Mouse (Mus musculus) forebrain, embryonic 10.5 days (tissue): ENCODE measurements around the gene Cryba1. TPM values are rescaled to one million over a fixed set of nuclear protein-coding genes. Genes with fewer than 3 reads are reported as not detected.
A peak's percentile ranks its signal among the peaks of the same experiment; 100 is the strongest.

Source experiments
- DNase-seq: peaks from one replicate; pipeline ENCODE4 v3.0.0-alpha.2; 2017; ENCODE audit warnings: low spot score; ENCODE audit errors: extremely low spot score
- H3K27ac ChIP-seq: fragments of 300-500 bp; sonication (generic); 2 replicates; pipeline ENCODE4 v1.5.1; 2016; ENCODE audit warnings: mild to moderate bottlenecking
- H3K27me3 ChIP-seq: fragments of 300-500 bp; sonication (generic); 2 replicates; pipeline ENCODE4 v1.6.1; 2016; ENCODE audit warnings: mild to moderate bottlenecking; ENCODE audit not compliant: poor library complexity, severe bottlenecking
- H3K36me3 ChIP-seq: fragments of 300-500 bp; sonication (generic); replicated peaks from 2 replicates; pipeline ENCODE4 v1.6.1; 2016; ENCODE audit warnings: mild to moderate bottlenecking, moderate library complexity
- H3K4me1 ChIP-seq: fragments of 300-500 bp; sonication (generic); 2 replicates; pipeline ENCODE4 v1.6.1; 2016
- H3K4me3 ChIP-seq: fragments of 300-500 bp; sonication (generic); 2 replicates; pipeline ENCODE4 v1.5.1; 2016; ENCODE audit warnings: mild to moderate bottlenecking, moderate library complexity
- H3K9me3 ChIP-seq: fragments of 300-500 bp; sonication (generic); 2 replicates; pipeline ENCODE4 v1.6.1; 2016; ENCODE audit warnings: mild to moderate bottlenecking, moderate library complexity
- WGBS: fragments of 180-500 bp; shearing (Covaris S2); methylation state at CpG from one replicate; pipeline ENCODE4 v1.1.7; 2016; 5-methylcytosine and 5-hydroxymethylcytosine counted together
- polyA plus RNA-seq: library from polyadenylated mRNA; unstranded; fragments of >200 nt; fragmentation: Nextera tagmentation; extraction: Ambion mirVana; gene quantifications from 2 replicates; pipeline ENCODE4 v1.2.1, GENCODE M21; 2016

The Cryba1 gene
- polyA plus RNA-seq: 0.21 and 0.73 TPM in 2 replicates

DNA sequence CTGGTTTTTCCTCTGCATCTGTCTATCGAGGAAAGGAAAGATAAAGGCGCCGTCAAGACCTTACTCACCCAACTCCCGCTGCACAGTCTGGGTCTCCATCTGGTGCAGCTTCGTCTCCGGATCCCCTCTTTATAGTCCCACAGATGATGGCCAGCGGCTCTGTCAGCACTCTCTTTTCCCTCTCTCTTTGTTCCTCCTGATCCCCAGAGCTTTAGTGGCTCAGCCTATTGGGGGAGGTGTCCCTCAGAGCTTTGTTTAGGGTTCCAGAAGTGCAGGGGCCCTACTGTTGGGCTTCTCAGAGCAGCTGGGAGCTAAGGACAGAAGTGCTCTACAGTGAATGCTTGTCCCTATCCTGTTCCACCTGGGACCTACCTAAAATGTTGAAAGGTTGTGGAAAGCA lies at the start of gene Cryba1:
Gene Cryba1 (minus strand): TSS at position 101 of the 400 bp plus-strand sequence.
- Histone ChIP-seq H3K4me3 (no peak within 1 kb of the TSS), H3K27ac (no peak within 1 kb of the TSS), H3K9me3 (no peaks in the 10 kb centered on the region), H3K4me1 (peaks cover 18% of the 10 kb centered on the region), H3K36me3 (no peaks in the 10 kb centered on the region), H3K27me3 (no peaks in the 10 kb centered on the region)
- no peak for DNase-seq
- WGBS: 54% methylated on average over 7 of the region's 7 CpGs

DNA sequence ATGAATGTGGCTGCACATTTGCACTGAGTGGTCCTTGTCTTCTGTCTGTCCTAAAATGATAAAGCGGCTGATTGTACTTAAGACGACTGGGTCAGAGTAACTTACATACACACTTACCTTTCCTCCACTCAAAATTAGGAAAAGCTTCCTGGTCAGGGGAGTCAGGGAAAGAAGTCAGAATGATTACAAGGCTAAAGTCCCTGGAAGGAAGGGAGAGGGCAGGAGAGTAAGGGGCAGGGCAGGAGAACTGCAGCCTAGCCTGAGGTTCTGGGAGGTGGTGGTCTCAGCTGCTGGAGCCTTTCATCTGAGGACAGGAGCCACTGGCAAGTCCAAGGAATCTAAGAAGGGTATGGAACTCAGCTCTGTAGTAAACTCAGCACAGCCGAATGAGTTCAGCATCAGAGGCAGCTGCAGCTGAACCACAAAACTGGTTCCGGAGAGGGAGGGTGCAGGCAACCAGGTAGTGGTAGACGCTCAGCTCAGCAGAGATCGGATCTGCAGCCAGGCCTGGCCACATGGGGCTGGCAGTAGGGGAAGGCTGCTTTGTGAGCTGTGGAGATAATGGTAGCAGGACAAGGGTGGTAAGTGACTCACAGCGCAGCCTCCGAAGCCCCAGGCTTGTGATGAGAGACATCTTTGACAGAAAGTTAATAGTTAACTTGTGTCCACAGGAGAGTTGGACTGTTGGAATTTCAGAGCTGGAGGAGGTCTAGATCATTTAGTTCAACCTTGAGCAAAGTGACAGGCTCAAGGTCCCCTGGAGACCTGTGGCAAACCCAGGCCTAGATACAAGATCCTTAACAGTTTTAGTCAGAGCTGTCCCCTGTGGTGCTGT lies 47.0 kb upstream of the Cryba1 start:
- Histone ChIP-seq H3K4me3 (no peak overlapping the region), H3K4me1 (peaks cover 18% of the 10 kb centered on the region), H3K27me3 (no peaks in the 10 kb centered on the region), H3K9me3 (no peaks in the 10 kb centered on the region), H3K27ac (peak overlapping the region; percentile 18; the same call in 1 of the 2 replicates), H3K36me3 (peaks cover under 1% of the 10 kb centered on the region)
- DNase-seq: no peak
- WGBS: 75% methylated on average over 8 of the region's 8 CpGs

DNA sequence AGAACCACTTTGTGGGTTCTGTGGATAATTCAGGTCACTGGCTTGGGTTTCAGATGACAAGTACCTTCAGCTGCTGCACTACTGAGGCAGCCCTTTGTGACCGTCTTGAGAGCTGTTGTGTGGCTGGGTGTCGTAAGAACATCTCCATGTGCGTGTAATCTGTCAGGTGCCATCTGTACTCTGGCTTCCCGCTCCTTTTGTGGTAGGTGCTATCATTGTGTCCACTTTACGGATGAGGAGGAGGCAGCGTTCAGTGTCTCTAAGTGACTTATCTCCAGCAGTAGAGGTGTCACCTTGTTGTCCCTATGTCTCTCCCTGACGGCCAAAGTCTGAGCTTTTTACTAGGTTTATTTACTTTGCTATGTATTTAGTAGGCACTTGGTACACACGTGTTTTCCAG lies 45.3 kb upstream of the Cryba1 start:
- no peak overlapping the region for H3K27ac ChIP-seq
- DNase-seq: no peak
- no peaks in the 10 kb centered on the region for H3K36me3 ChIP-seq
- H3K27me3 ChIP-seq: peaks cover 10% of the 10 kb centered on the region
- no peak overlapping the region for H3K4me3 ChIP-seq
- no peaks in the 10 kb centered on the region for H3K9me3 ChIP-seq
- H3K4me1 ChIP-seq: peaks cover 26% of the 10 kb centered on the region
- 85% methylated on average over 8 of the region's 8 CpGs for WGBS

DNA sequence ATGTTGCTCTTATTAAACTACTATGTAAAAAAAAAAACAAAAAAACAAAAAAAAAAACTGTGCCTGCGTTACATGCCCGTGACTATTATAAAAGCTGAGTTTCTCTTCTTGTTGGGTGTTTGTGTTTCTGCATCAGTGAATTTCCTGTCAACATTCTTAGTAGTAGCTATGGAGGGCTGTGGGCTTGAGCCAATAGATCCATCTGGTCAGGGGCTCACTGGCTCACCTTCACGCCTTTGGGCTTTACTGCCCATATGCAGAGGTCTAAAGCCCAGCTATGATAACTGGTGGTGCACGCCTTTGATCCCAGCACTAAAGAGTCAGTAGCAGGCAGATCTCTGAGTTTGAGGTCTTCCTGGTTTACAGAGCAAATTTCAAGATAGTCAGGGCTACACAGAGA lies 44.4 kb upstream of the Cryba1 start:
- no peaks in the 10 kb centered on the region for H3K36me3 ChIP-seq
- H3K4me3 ChIP-seq: no peak overlapping the region
- H3K27ac ChIP-seq: no peak overlapping the region
- no peaks in the 10 kb centered on the region for H3K9me3 ChIP-seq
- 87% methylated on average over 4 of the region's 4 CpGs for WGBS
- no peak for DNase-seq
- H3K27me3 ChIP-seq: peaks cover 18% of the 10 kb centered on the region
- peaks cover 34% of the 10 kb centered on the region for H3K4me1 ChIP-seq

DNA sequence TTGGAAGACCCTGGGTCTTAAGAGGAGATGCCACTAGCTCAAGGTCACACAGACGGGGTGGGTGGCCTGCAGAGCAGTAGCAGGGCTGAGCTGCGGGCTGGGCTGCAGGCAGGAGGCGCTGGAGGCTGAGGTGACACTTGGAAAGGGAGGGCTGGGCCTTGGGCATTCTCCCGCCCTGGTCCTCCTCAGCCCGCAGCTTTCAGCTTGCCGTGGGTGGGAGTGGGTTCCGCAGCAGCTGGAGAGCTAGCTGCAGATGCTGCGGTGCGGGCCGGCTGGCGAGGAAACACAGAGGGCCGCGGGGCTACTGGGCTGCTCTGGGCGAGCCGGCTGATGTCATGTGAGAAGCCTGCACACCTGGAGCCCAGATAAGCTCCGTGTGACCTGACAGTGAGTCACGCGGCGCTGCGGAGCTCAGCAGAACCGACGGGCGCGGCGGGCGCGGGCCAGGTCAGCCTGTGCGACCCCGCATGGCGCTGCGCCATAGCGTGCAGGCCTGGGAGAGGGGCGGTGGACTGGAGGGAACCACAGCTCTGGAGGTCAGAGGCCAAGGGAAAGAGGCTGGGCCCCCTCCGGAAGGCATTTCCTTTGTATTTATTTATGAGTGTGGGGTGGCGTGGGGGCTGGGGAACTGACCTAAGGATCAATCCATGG lies 41.4 kb upstream of the Cryba1 start:
- Histone ChIP-seq H3K9me3 (no peaks in the 10 kb centered on the region), H3K4me3 (peak overlapping the region; percentile 55), H3K27me3 (peaks cover 36% of the 10 kb centered on the region), H3K4me1 (peaks cover 51% of the 10 kb centered on the region), H3K36me3 (no peaks in the 10 kb centered on the region), H3K27ac (peak overlapping the region; percentile 80)
- DNase-seq: peak; percentile 48
- WGBS: 1% methylated on average over 35 of the region's 35 CpGs

DNA sequence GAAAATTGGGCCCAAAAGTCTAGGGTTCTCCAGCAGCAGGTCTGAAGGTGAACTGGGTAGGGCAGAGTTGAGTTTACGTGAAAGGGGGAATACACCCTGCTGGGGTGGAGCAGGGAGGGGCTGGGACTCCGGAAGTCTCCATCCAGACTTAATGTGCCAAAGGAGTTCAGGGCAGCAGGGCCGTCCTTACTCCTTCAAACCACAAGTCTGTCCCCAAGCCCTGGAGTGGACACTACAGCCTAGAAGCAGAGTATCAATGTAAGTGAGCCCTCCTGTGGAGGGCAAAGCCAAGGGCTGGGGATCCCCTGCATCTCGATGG lies 40.3 kb upstream of the Cryba1 start:
- H3K27me3 ChIP-seq: peaks cover 45% of the 10 kb centered on the region
- WGBS: 53% methylated on average over 4 of the region's 4 CpGs
- 0 out of 2 replicates have a peak overlapping the region, but pooled peaks have one; percentile 95 for H3K4me3 ChIP-seq
- H3K36me3 ChIP-seq: no peaks in the 10 kb centered on the region
- 0 out of 2 replicates have a peak overlapping the region, but pooled peaks have one; percentile 3 for H3K27ac ChIP-seq
- peaks cover 51% of the 10 kb centered on the region for H3K4me1 ChIP-seq
- H3K9me3 ChIP-seq: no peaks in the 10 kb centered on the region
- DNase-seq: no peak

DNA sequence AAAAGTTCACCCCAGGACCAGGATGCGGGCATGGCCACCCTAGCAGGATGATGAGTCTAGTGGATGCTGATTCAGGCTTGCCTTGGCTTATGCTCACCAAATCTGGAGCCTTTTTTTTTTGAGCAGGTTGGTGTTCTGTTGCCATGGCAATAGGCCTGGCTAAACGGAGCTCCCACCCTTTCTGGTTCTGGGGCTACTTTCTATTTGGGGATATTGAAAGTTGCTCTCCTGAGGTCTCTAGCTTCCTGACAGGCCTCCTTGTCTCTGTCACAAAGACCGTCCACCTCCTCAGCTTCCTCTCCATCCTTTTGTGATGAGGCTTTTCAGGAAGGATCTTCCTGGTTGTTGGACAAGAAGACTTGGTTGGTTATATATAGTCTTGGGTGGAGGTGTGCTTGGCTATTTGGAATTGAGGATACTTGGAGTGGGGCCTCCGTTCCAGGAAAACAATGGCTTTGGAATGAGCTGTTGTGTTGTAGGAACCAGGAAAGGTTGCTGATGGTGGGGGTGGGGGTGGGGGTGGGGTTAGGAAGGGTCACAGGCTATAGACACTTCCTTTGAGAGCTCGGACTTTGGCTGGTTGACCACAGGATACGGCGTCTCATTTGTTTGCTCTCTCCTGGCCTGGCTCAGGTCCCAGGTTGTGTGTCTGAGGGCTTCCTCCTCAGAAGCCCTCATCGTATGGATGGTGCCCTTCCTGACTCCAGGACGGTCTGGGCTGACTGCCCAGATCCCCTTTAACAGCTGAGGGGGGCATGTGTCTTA lies 39.8 kb upstream of the Cryba1 start:
- Histone ChIP-seq H3K27me3 (peaks cover 45% of the 10 kb centered on the region), H3K27ac (peak overlapping the region; percentile 97; the same call in 1 of the 2 replicates), H3K36me3 (no peaks in the 10 kb centered on the region), H3K4me3 (peak overlapping the region; percentile 95), H3K4me1 (peaks cover 51% of the 10 kb centered on the region), H3K9me3 (no peaks in the 10 kb centered on the region)
- no peak for DNase-seq
- 67% methylated on average over 9 of the region's 9 CpGs for WGBS

DNA sequence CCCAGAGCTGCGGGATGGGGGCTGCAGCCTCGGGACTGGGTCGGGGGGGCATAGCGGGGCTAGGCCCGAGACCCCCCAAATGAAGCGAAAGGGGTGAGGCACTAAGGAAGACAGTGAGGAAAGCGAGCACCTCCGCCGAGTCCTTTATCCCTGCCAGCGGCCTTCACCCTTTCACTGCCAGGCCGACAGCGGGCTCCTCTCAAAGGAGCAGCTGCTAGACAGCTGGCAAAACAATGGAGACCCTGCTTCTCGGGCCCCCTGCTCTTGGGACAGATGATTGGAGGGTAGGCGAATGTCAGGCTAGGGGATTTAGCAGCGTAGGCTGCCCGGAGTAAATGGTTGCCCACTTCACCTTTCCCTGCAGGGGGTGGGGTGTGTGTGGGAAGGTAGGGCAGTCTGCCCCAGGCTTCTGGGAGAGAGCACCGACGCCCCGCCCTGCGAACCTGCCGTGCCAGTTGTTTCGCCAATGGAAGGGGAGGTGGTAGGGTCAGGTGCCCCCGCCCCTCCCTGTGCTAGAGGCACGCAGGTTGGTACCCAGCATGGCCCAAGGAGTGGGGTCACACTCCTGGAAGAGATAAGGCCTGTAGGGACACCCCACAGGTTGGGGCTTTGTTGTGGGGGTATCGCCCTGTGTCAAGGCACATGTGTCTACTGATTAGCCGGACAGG lies 38.7 kb upstream of the Cryba1 start:
- WGBS: 4% methylated on average over 26 of the region's 26 CpGs
- peak; percentile 81 for DNase-seq
- Histone ChIP-seq H3K4me3 (peak overlapping the region; percentile 95), H3K36me3 (no peaks in the 10 kb centered on the region), H3K9me3 (no peaks in the 10 kb centered on the region), H3K27ac (peak overlapping the region; percentile 97), H3K4me1 (peaks cover 52% of the 10 kb centered on the region), H3K27me3 (peaks cover 45% of the 10 kb centered on the region)

DNA sequence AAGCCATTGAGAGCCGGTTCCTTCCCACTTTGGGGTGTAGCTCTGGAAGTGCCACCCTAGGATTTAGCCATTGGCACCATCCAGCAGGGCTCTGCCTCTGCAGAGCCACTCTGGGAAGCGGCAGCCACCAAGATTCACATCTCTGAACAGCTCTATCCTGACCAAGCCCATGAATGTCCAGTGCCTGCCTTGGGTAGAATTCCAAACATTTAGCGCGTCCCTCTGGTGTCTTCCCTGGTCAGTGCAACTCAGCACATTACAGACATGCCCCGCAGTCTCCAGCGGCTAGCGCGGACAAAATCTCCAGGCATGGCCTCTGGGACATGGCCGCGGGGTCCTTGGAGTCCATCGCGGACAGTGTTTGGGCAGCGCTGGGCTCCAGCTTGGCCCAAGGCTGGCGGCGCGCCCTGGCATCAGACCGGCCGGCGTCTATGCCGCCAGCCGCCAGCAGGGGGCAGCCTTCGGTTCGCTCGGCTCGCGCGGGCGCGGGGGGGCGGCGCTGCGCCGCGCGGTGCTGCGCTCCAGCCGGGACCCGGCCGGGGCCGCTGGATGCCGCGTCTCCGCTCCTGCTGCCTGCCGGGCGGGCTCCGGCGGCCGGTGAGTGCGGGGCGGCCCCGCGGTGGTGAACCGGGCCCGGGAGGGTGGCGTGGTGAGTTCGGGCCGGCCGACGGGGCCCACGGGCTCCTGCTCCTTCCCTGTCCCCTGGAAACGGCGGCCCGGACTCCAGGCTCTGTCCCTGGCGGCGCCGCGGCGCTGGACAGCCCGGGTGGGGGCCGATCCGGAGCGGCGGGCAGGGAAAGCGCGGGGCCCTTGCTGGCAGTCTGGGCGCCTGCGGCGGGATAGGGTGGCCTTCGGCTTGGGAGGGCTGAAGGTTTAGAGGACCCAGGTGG lies 37.9 kb upstream of the Cryba1 start, which contains the start of gene Myo18a:
Gene Myo18a (plus strand): TSS at position 464 of the 890 bp plus-strand sequence.
- 2% methylated on average over 71 of the region's 79 CpGs for WGBS
- H3K4me1 ChIP-seq: peaks cover 60% of the 10 kb centered on the region
- H3K27ac ChIP-seq: peak within 1 kb of the TSS; percentile 97

DNA sequence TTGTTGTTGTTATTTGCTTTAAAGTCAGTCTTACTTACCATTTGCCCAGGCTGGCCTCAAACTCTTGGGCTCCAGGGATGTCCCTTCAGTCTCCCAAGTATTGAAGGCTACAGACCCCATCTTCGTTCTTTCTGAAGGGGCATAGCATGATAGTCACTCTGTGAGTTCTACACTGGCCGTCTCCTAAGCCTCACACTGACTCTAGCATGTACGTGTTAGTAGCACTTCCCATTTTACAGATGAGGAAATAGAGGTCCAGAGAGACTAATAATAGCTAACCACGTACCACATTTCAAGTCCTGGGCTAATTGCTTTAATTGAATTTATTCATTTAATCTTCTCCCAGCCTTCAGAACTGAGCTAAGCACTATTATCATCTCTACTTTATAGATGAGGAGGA lies 34.9 kb upstream of the Cryba1 start:
- H3K27me3 ChIP-seq: peaks cover 32% of the 10 kb centered on the region
- no peak overlapping the region for H3K4me3 ChIP-seq
- no peak for DNase-seq
- H3K9me3 ChIP-seq: no peaks in the 10 kb centered on the region
- H3K27ac ChIP-seq: no peak overlapping the region
- no peaks in the 10 kb centered on the region for H3K36me3 ChIP-seq
- 88% methylated on average over 4 of the region's 4 CpGs for WGBS
- H3K4me1 ChIP-seq: peaks cover 35% of the 10 kb centered on the region

More for the DNA sequence above, 37.9 kb upstream of the Cryba1 start, which contains the start of gene Myo18a:
- Histone ChIP-seq H3K36me3 (no peaks in the 10 kb centered on the region), H3K27me3 (peaks cover 45% of the 10 kb centered on the region), H3K9me3 (no peaks in the 10 kb centered on the region), H3K4me3 (peak within 1 kb of the TSS; percentile 95)
- DNase-seq: peak; percentile 83

DNA sequence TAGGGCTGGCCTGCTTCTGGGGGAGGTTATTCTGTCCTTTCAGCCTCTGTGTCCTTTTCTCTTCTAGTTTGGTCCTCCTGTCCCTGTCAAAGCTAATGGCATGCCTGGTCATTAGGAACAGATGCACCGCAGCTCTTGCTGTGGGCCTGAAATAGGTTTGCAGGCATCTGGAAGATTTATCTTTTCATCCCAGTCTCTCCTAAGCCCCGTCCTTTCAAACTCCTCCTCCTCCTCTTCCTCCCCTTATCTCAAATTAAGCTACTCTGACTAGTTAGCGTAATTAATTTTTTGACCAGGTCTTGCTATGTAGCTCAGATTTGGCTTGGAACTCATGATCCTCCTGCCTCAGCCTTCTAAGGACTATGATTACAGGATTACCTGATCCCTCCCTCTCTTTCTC lies 28.4 kb upstream of the Cryba1 start:
- H3K36me3 ChIP-seq: no peaks in the 10 kb centered on the region

More for the DNA sequence above, 28.4 kb upstream of the Cryba1 start:
- no peak overlapping the region for H3K4me3 ChIP-seq
- DNase-seq: no peak
- no peaks in the 10 kb centered on the region for H3K9me3 ChIP-seq
- no peak overlapping the region for H3K27ac ChIP-seq
- H3K27me3 ChIP-seq: no peaks in the 10 kb centered on the region
- 77% methylated on average over 3 of the region's 3 CpGs for WGBS
- peaks cover 4% of the 10 kb centered on the region for H3K4me1 ChIP-seq
